ENCODE assay signal across 13 mouse cellular contexts in the genomic region with DNA sequence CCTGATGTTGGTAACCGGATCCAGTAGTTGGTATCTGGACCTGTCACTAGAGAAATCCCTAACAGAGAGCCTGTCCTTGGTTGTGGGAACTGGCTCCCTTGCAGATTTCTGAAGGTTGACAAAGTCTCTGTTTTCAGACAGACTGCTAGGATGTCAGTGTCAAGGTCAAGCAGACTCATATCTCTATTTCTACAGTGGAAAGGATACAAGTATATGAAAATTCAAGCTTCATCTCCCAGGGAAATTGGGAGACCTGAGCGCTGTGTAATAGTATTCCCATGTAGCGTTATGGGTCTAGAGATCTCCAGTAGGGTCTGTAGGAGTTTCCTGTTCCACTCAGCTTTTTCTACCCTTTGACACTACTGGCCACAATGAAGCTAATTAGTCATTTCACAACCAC.
"Had no signal": no experiment of that assay in that cellular context is flagged by ENCODE, and none has a peak within 500 bp of the region (broad histone marks: within the 10 kb centered on the region; RNA-seq: fewer than 3 reads in every experiment).

No protein-coding gene starts in this region.

- DNase-seq: gastrocnemius, postnatal 14 days; gastrocnemius, postnatal 36 days; heart, adult 11 months; heart, adult 2 months; heart, postnatal 14 days; heart, postnatal 36 days; kidney, adult 11 months; kidney, adult 2 months; kidney, postnatal 10 days; kidney, postnatal 25 days; kidney, postnatal 4 days; liver; liver, embryonic 13.5 days had no signal
